Mouse (Mus musculus): ENCODE data around the gene C1qtnf12. TPM values are rescaled to one million over a fixed set of nuclear protein-coding genes. Genes with fewer than 3 reads are reported as not detected.

C1qtnf12 gene
- polyA plus RNA-seq, 1 experiment = 186 TPM

DNA sequence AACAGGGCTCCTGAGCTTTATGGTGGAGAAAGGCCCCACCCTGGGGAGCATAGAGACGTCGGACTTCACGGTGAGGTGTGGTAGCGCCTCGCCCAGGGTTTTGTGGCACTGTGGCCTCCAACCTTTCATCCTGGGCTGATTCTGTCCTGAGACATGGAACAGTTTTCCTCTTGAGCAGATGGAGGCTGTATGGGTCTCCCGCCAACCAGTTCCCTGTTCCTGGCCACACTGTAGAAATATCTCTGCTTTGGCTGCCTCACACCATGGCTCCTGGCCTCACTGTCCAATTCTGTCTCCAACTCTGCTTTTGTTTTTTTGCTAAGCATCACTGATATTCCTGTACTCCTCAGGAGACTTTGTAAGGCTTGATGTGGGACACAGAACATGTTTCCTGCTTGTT, 6.6 kb upstream of the C1qtnf12 start:
- Histone ChIP-seq H3K4me3 (ENCODE audit: low read depth, low read length) (no peak overlapping the region), H3K27me3 (ENCODE audit: control insufficient read depth, insufficient read depth, low read length) (no peaks in the 10 kb centered on the region), H3K27ac (ENCODE audit: insufficient read depth, low read depth, low read length) (no peak overlapping the region), H3K4me1 (ENCODE audit: control insufficient read depth, insufficient read depth, insufficient read length, low read length) (peaks cover 2% of the 10 kb centered on the region; the same call in 1 of the 2 replicates), H3K36me3 (ENCODE audit: control insufficient read depth, insufficient read depth, low read length) (peaks cover 54% of the 10 kb centered on the region)
- TF ChIP-seq CTCF (IDR thresholded peaks at IDR 0.05; ENCODE audit: extremely low read depth, insufficient read length, insufficient replicate concordance, low read depth, low read length) = no peak
- TF ChIP-seq POLR2A (IDR thresholded peaks at IDR 0.05; ENCODE audit: low read depth, low read length) = no peak
- 61% methylated on average over 6 of the region's 6 CpGs for WGBS

DNA sequence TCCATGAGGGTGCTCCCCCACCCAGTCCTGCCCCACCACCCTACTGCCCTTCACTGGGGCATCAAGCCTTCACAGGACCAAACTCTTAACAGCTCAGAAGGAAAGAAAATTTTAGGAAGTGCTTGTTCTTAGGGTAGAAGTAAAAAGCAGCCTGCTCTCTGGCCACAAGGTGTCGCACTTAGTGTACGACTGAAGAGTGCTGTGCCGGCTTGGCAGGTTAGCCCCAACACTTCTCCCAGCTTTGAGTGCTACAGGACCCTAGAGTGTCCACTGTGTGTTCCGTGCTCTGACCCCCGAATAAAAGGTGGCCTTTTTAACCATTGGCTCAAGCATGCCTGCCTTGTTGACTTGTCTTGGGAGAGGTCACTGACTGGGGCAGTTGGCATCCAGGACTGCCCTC, 2.8 kb upstream of the C1qtnf12 start:
- Histone ChIP-seq H3K27ac (ENCODE audit: insufficient read depth, low read depth, low read length) (no peak overlapping the region), H3K36me3 (ENCODE audit: control insufficient read depth, insufficient read depth, low read length) (peaks cover 32% of the 10 kb centered on the region)
- 6% methylated on average over 5 of the region's 5 CpGs for WGBS

DNA sequence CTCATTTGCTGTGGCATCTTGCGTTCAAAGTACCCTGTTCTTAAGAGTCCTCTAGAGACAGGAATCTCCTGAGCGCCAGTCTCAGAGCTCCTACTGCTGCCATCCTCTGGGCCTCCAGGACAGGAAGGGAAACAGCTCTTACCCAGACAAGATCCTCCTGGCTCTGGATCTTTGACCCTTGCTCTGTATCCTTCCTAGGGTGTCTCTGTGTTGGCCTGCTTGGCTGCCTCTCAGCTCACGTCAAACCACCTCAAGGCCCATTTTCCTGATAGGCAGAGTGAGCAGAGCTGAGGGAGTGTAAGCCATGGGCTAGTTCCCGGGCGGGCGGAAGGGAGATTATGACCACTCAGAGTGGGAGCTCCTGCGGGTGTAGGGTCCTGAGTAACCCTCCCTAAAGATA, 988 bp downstream of the C1qtnf12 start:
- H3K27me3 ChIP-seq (ENCODE audit: control insufficient read depth, insufficient read depth, low read length) = no peaks in the 10 kb centered on the region
- TF ChIP-seq POLR2A (IDR thresholded peaks at IDR 0.05; ENCODE audit: low read depth, low read length) = no peak
- no peak for TF ChIP-seq CTCF (IDR thresholded peaks at IDR 0.05; ENCODE audit: extremely low read depth, insufficient read length, insufficient replicate concordance, low read depth, low read length)
- peaks cover 9% of the 10 kb centered on the region for H3K4me1 ChIP-seq (ENCODE audit: control insufficient read depth, insufficient read depth, insufficient read length, low read length)
- H3K36me3 ChIP-seq (ENCODE audit: control insufficient read depth, insufficient read depth, low read length) = peaks cover 24% of the 10 kb centered on the region
- 56% methylated on average over 7 of the region's 7 CpGs for WGBS
- peak overlapping the region; percentile 83 for H3K4me3 ChIP-seq (ENCODE audit: low read depth, low read length)
- peak overlapping the region; percentile 78 for H3K27ac ChIP-seq (ENCODE audit: insufficient read depth, low read depth, low read length)

More for the DNA sequence above, 2.8 kb upstream of the C1qtnf12 start:
- peak; percentile 86; the same call in 1 of the 2 replicates for TF ChIP-seq CTCF (IDR thresholded peaks at IDR 0.05; ENCODE audit: extremely low read depth, insufficient read length, insufficient replicate concordance, low read depth, low read length)
- TF ChIP-seq POLR2A (IDR thresholded peaks at IDR 0.05; ENCODE audit: low read depth, low read length) = no peak
- Histone ChIP-seq H3K4me1 (ENCODE audit: control insufficient read depth, insufficient read depth, insufficient read length, low read length) (peaks cover 9% of the 10 kb centered on the region), H3K4me3 (ENCODE audit: low read depth, low read length) (no peak overlapping the region), H3K27me3 (ENCODE audit: control insufficient read depth, insufficient read depth, low read length) (no peaks in the 10 kb centered on the region)

DNA sequence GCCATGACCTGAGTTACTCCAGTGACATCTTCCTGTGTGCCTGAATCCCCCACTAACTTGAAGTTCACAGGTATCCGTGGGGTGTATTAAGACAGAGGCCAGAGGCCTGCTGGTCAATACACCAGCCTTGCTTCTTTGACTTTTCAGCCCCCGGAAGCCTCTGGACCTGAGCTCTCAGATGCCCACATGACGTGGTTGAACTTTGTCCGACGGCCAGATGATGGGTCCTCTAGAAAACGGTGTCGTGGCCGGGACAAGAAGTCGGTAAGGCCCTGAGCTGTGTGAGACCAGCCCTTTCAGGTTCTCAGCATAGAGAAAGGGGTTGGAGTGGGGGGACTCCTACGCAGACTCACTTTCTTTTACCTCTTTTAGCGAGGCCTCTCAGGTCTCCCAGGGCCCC, 2.3 kb downstream of the C1qtnf12 start:
- Histone ChIP-seq H3K27ac (ENCODE audit: insufficient read depth, low read depth, low read length) (no peak overlapping the region), H3K27me3 (ENCODE audit: control insufficient read depth, insufficient read depth, low read length) (no peaks in the 10 kb centered on the region), H3K4me3 (ENCODE audit: low read depth, low read length) (no peak overlapping the region), H3K4me1 (ENCODE audit: control insufficient read depth, insufficient read depth, insufficient read length, low read length) (peaks cover 17% of the 10 kb centered on the region), H3K36me3 (ENCODE audit: control insufficient read depth, insufficient read depth, low read length) (peaks cover 21% of the 10 kb centered on the region)
- 93% methylated on average over 11 of the region's 11 CpGs for WGBS
- TF ChIP-seq POLR2A (IDR thresholded peaks at IDR 0.05; ENCODE audit: low read depth, low read length) (no peak), CTCF (IDR thresholded peaks at IDR 0.05; ENCODE audit: extremely low read depth, insufficient read length, insufficient replicate concordance, low read depth, low read length) (no peak)

DNA sequence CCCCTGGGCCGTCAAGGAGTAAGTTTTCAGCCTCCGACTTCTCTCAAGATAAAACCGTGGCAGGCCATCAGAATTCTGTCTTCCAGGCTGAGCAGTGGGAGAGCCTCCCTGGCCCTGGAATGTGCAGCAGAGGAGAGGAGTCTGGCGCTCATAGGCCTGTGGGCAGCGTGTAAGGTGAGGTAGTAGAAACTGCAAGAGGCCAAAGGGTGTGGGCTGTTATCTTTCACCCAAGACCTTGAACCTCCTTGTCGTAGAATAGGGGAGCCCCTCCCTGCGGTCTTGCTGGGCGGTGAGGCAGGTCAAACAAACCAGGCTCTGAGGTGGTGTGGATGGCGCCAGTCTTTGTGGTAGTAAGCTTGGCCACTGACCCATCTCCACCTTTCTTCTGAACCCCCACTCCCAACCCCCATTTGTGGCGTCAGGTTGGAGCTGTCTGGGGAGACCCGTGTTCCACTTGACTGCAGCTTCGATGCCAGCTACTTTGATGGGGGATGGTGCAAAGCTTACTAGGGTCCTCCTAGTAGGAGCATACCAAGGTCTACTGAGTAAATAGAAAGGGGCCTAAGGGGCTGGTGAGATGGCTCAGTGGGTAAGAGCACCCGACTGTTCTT, 7.0 kb downstream of the C1qtnf12 start:
- WGBS = 54% methylated on average over 13 of the region's 13 CpGs
- H3K4me1 ChIP-seq (ENCODE audit: control insufficient read depth, insufficient read depth, insufficient read length, low read length) = peaks cover 9% of the 10 kb centered on the region
- no peak overlapping the region for H3K4me3 ChIP-seq (ENCODE audit: low read depth, low read length)
- no peaks in the 10 kb centered on the region for H3K27me3 ChIP-seq (ENCODE audit: control insufficient read depth, insufficient read depth, low read length)
- peaks cover 18% of the 10 kb centered on the region for H3K36me3 ChIP-seq (ENCODE audit: control insufficient read depth, insufficient read depth, low read length)
- peak overlapping the region; percentile 50; the same call in 1 of the 2 replicates for H3K27ac ChIP-seq (ENCODE audit: insufficient read depth, low read depth, low read length)
- TF ChIP-seq CTCF (IDR thresholded peaks at IDR 0.05; ENCODE audit: extremely low read depth, insufficient read length, insufficient replicate concordance, low read depth, low read length) (no peak), POLR2A (IDR thresholded peaks at IDR 0.05; ENCODE audit: low read depth, low read length) (no peak)

DNA sequence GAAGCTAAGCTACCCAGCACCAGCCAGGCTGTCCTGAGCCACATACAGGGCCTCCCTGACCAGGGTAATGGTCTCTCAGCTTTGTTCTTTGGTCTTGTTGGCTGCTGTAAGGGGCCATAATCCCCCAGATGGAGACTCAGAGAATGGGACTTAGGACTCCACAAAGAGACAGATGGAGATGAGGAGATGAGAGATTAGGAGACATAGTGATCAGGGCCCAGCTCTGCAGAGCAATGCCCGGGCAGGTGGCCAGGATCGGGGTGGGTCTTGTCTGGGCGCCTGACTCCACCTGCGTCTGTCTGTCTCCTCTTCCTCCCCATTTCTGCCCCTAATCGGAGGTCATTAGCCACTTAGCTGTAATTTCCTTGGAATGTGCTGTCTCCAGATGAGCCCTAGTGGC, 8.2 kb downstream of the C1qtnf12 start:
- Histone ChIP-seq H3K4me3 (ENCODE audit: low read depth, low read length) (no peak overlapping the region), H3K27ac (ENCODE audit: insufficient read depth, low read depth, low read length) (no peak overlapping the region), H3K36me3 (ENCODE audit: control insufficient read depth, insufficient read depth, low read length) (peaks cover 12% of the 10 kb centered on the region), H3K4me1 (ENCODE audit: control insufficient read depth, insufficient read depth, insufficient read length, low read length) (peaks cover 9% of the 10 kb centered on the region), H3K27me3 (ENCODE audit: control insufficient read depth, insufficient read depth, low read length) (no peaks in the 10 kb centered on the region)
- 39% methylated on average over 5 of the region's 5 CpGs for WGBS
- TF ChIP-seq POLR2A (IDR thresholded peaks at IDR 0.05; ENCODE audit: low read depth, low read length) (no peak), CTCF (IDR thresholded peaks at IDR 0.05; ENCODE audit: extremely low read depth, insufficient read length, insufficient replicate concordance, low read depth, low read length) (no peak)

DNA sequence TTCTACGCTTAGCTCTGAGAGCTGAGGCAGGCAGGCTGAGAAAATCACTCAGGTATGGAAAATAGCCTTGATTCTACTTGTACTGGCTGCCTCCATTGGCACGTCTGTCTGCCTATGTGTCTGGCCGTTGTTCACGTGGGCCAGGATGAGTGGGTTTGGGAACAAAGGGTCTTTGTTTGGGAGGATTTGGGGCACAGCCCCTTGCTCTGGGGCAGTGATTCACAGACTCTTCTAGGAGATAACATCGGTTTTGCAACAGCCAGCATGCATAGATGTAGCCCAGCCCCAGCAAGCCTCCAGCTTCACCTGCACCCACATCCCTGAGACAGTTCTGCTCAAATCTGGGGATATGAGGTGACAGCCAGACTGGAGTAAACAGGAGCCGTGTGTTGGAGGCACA, 10.5 kb downstream of the C1qtnf12 start:
- Histone ChIP-seq H3K27me3 (ENCODE audit: control insufficient read depth, insufficient read depth, low read length) (no peaks in the 10 kb centered on the region), H3K4me1 (ENCODE audit: control insufficient read depth, insufficient read depth, insufficient read length, low read length) (peaks cover 9% of the 10 kb centered on the region), H3K27ac (ENCODE audit: insufficient read depth, low read depth, low read length) (no peak overlapping the region), H3K4me3 (ENCODE audit: low read depth, low read length) (no peak overlapping the region), H3K36me3 (ENCODE audit: control insufficient read depth, insufficient read depth, low read length) (no peaks in the 10 kb centered on the region)
- WGBS = 77% methylated on average over 6 of the region's 6 CpGs
- TF ChIP-seq POLR2A (IDR thresholded peaks at IDR 0.05; ENCODE audit: low read depth, low read length) = no peak
- no peak for TF ChIP-seq CTCF (IDR thresholded peaks at IDR 0.05; ENCODE audit: extremely low read depth, insufficient read length, insufficient replicate concordance, low read depth, low read length)

Data from small intestine, adult 2 months (tissue).